Mouse (Mus musculus) limb, embryonic 10.5 days (tissue): ENCODE data around the gene 1700025B11Rik. TPM values are rescaled to one million over a fixed set of nuclear protein-coding genes. Genes with fewer than 3 reads are reported as not detected.
"Not testable (repeated sequence)": the region's sequence is repeated elsewhere in the genome, so short reads cannot be mapped to it uniquely, and the experiment has no call there.

Experiments used
- DNase-seq: peaks from one replicate; pipeline ENCODE4 v3.0.0-alpha.2; 2017; ENCODE audit warnings: low spot score
- H3K27ac ChIP-seq: fragments of 300-500 bp; sonication (generic); 2 replicates; pipeline ENCODE4 v1.5.1; 2016; ENCODE audit warnings: mild to moderate bottlenecking
- H3K27me3 ChIP-seq: fragments of 300-500 bp; sonication (generic); 2 replicates; pipeline ENCODE4 v1.6.1; 2016; ENCODE audit warnings: low read depth, mild to moderate bottlenecking; ENCODE audit not compliant: poor library complexity, severe bottlenecking
- H3K36me3 ChIP-seq: fragments of 300-500 bp; sonication (generic); 2 replicates; pipeline ENCODE4 v1.6.1; 2016; ENCODE audit warnings: mild to moderate bottlenecking, moderate library complexity
- H3K4me1 ChIP-seq: fragments of 300-500 bp; sonication (generic); 2 replicates; pipeline ENCODE4 v1.6.1; 2016
- H3K4me3 ChIP-seq: fragments of 300-500 bp; sonication (generic); 2 replicates; pipeline ENCODE4 v1.5.1; 2016; ENCODE audit warnings: mild to moderate bottlenecking, moderate library complexity
- H3K9me3 ChIP-seq: fragments of 300-500 bp; sonication (generic); replicated peaks from 2 replicates; pipeline ENCODE4 v1.6.1; 2016; ENCODE audit warnings: mild to moderate bottlenecking
- WGBS: fragments of 180-500 bp; shearing (Covaris S2); methylation state at CpG from one replicate; pipeline ENCODE4 v1.1.7; 2016; 5-methylcytosine and 5-hydroxymethylcytosine counted together
- polyA plus RNA-seq: library from polyadenylated mRNA; unstranded; fragments of >200 nt; fragmentation: Nextera tagmentation; extraction: Ambion mirVana; gene quantifications from 2 replicates; pipeline ENCODE4 v1.2.1, GENCODE M21; 2016

The 1700025B11Rik gene
- polyA plus RNA-seq, 1 experiment from 2014 or later = not detected

GRCm38 (mm10) chr15:77533216-77533615 is 28.5 kb downstream of the 1700025B11Rik start, which contains the start of gene Apol7c:
Gene Apol7c, minus strand, starts transcription at chr15:77533316.
- H3K36me3 ChIP-seq = no peaks in the 10 kb centered on the region
- no peaks in the 10 kb centered on the region for H3K27me3 ChIP-seq
- H3K4me3 ChIP-seq = no peak within 1 kb of the TSS
- H3K4me1 ChIP-seq = no peaks in the 10 kb centered on the region
- H3K27ac ChIP-seq = no peak within 1 kb of the TSS
- no peaks in the 10 kb centered on the region for H3K9me3 ChIP-seq
- no peak for DNase-seq

DNA sequence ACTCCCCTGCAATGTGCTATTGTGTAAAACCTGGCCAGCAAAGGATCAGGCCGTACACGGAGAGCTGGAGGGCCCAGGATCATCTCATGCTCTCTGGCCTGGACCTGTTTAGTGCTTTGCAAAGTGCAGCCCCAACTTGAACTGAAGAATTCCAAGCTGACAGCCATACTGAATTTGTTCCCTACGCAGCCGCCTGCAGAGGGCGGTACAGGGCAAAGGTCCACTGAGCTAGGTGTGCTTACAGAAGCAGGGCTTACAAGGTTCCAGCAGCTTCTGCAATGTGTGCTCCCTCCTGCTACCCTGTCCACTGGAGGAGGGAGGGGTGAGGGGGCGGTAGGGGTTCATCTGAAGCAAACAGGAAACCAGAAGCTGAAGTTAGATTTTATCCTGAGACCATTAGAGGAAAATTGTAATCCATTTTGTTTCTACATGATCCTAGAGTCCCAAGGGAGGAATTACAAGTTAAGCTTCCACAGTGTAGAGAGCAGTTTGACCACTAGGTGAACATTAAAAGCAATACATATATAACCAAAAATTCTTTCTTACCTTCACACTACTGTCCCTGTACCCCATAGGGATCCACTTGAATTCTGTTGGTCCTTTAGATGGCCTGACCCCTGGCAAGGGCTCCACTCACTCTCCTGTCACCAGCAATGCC is 38.4 kb downstream of the 1700025B11Rik start:
- 13% methylated on average over 6 of the region's 6 CpGs for WGBS
- not testable (repeated sequence) for H3K36me3 ChIP-seq, H3K9me3 ChIP-seq, H3K4me3 ChIP-seq, H3K27ac ChIP-seq, H3K4me1 ChIP-seq, H3K27me3 ChIP-seq
- DNase-seq = peak; percentile 55

- not testable (repeated sequence) for H3K9me3 ChIP-seq, H3K27me3 ChIP-seq, H3K4me3 ChIP-seq, H3K27ac ChIP-seq, DNase-seq, H3K4me1 ChIP-seq, H3K36me3 ChIP-seq
- whole genome bisulfite sequencing = 74% methylated on average over 4 of the region's 4 CpGs
Measured at GRCm38 (mm10) chr15:77520596-77520995, 41.1 kb downstream of the 1700025B11Rik start.

Other genes starting within 250 kb of the 1700025B11Rik start
- gene Apol7a, start 162.8 kb downstream of the 1700025B11Rik start, polyA plus RNA-seq = not detected in 2 replicates
- not detected in 2 replicates for gene Apol9a, start 150.8 kb downstream of the 1700025B11Rik start, polyA plus RNA-seq
- gene Apol7b, start 114.4 kb downstream of the 1700025B11Rik start, polyA plus RNA-seq = not detected in 2 replicates
- not detected in 2 replicates for gene Apol10a, start 84.8 kb downstream of the 1700025B11Rik start, polyA plus RNA-seq
- not detected in 2 replicates for gene Apol11a, start 53.6 kb downstream of the 1700025B11Rik start, polyA plus RNA-seq
- not detected in 2 replicates for gene Apol7c, start 28.6 kb downstream of the 1700025B11Rik start, polyA plus RNA-seq
- 0.14 TPM in 1 of 2 replicates, not detected in the other for gene Apol10b, start 34.2 kb upstream of the 1700025B11Rik start, polyA plus RNA-seq
- not detected in 2 replicates for gene Gm36245, start 37.4 kb upstream of the 1700025B11Rik start, polyA plus RNA-seq
- gene Apol11b, start 81.4 kb upstream of the 1700025B11Rik start, polyA plus RNA-seq = not detected in 2 replicates
- gene Apol7e, start 137.0 kb upstream of the 1700025B11Rik start, polyA plus RNA-seq = not detected in 2 replicates
- gene Apol9b, start 167.1 kb upstream of the 1700025B11Rik start, polyA plus RNA-seq = not detected in 2 replicates
- 0.20 TPM in 1 of 2 replicates, not detected in the other for gene Apol8, start 195.1 kb upstream of the 1700025B11Rik start, polyA plus RNA-seq